Mouse (Mus musculus) CD4-positive, CD25-positive, alpha-beta regulatory T cell (primary cell): ENCODE measurements around the gene Pycard. TPM values are rescaled to one million over a fixed set of nuclear protein-coding genes. Genes with fewer than 3 reads are reported as not detected.

Experiments
- polyA plus RNA-seq: library from polyadenylated mRNA; unstranded; fragments of 100-300 nt; shearing (Covaris generic); gene quantifications from one replicate; pipeline ENCODE4 v1.2.1, GENCODE M21; 2017

Gene Pycard
- polyA plus RNA-seq, result 292 TPM

GRCm38 (mm10) chr7:127993341-127993977 is at the start of gene Pycard:
Gene Pycard, minus strand, starts transcription at chr7:127993867.

GRCm38 (mm10) chr7:128003688-128004087 is 10.0 kb upstream of the Pycard start, which contains the start of gene Trim72:
Gene Trim72, plus strand, starts transcription at chr7:128003949.

GRCm38 (mm10) chr7:127967004-127967921 is 26.4 kb downstream of the Pycard start, which contains the start of gene Fus:
Gene Fus, plus strand, starts transcription at chr7:127967457.

GRCm38 (mm10) chr7:127946470-127947023 is 47.1 kb downstream of the Pycard start, which contains the start of gene Prss36:
Gene Prss36, minus strand, starts transcription at chr7:127946725.

Other genes with a start within 250 kb of the Pycard start
- gene Fbxl19, start 249.3 kb downstream of the Pycard start, polyA plus RNA-seq, result 1.3 TPM
- gene Orai3, start 224.1 kb downstream of the Pycard start, polyA plus RNA-seq, result 24.1 TPM
- gene Setd1a, start 217.2 kb downstream of the Pycard start, polyA plus RNA-seq, result 3.5 TPM
- not detected for gene Gm49388, start 208.3 kb downstream of the Pycard start, polyA plus RNA-seq
- gene Hsd3b7, start 193.3 kb downstream of the Pycard start, polyA plus RNA-seq, result 2.4 TPM
- gene Stx4a, start 169.6 kb downstream of the Pycard start, polyA plus RNA-seq, result 150 TPM
- gene Stx1b, start 169.3 kb downstream of the Pycard start, polyA plus RNA-seq, result not detected
- 43.1 TPM for gene Zfp646, start 117.6 kb downstream of the Pycard start, polyA plus RNA-seq
- gene Zfp668, start 117.0 kb downstream of the Pycard start, polyA plus RNA-seq, result 21.8 TPM
- gene Prss53, start 102.9 kb downstream of the Pycard start, polyA plus RNA-seq, result 0.48 TPM
- not detected for gene Gm21974, start 98.4 kb downstream of the Pycard start, polyA plus RNA-seq
- gene Vkorc1, start 98.2 kb downstream of the Pycard start, polyA plus RNA-seq, result 34.1 TPM
- gene Bckdk, start 89.8 kb downstream of the Pycard start, polyA plus RNA-seq, result 68.1 TPM
- gene Kat8, start 81.4 kb downstream of the Pycard start, polyA plus RNA-seq, result 46.5 TPM
- 0.11 TPM for gene Prss8, start 63.8 kb downstream of the Pycard start, polyA plus RNA-seq
- gene Prss36, start 47.1 kb downstream of the Pycard start, polyA plus RNA-seq, result 4.2 TPM
- 152 TPM for gene Fus, start 26.4 kb downstream of the Pycard start, polyA plus RNA-seq
- gene Trim72, start 10.1 kb upstream of the Pycard start, polyA plus RNA-seq, result not detected
- 0.92 TPM for gene Itgam, start 68.8 kb upstream of the Pycard start, polyA plus RNA-seq
- gene Gm49368, start 68.8 kb upstream of the Pycard start, polyA plus RNA-seq, result not detected
- gene Itgax, start 135.7 kb upstream of the Pycard start, polyA plus RNA-seq, result 0.56 TPM
- 1.5 TPM for gene Itgad, start 160.5 kb upstream of the Pycard start, polyA plus RNA-seq
- not detected for gene Cox6a2, start 212.5 kb upstream of the Pycard start, polyA plus RNA-seq
- 23.1 TPM for gene Armc5, start 243.5 kb upstream of the Pycard start, polyA plus RNA-seq
- 2.6 TPM for gene 9130023H24Rik, start 244.2 kb upstream of the Pycard start, polyA plus RNA-seq